In genomic region chr15:94443025-94443424, GRCm38 (mm10) we compare ENCODE assay signal across 15 mouse cellular contexts. TPM values are rescaled to one million over a fixed set of nuclear protein-coding genes. Genes with fewer than 3 reads are reported as not detected.
A peak's percentile ranks its signal among the peaks of the same experiment; 100 is the strongest.
DNase-seq lines count a peak whose midpoint lies in the region; ATAC-seq and TF ChIP-seq lines count a peak whose summit lies in the region.
"Had no signal": no experiment of that assay in that cellular context is flagged by ENCODE, and none has a peak within 500 bp of the region (broad histone marks: within the 10 kb centered on the region; RNA-seq: fewer than 3 reads in every experiment).

No protein-coding gene starts in this region.

- no peaks in the 10 kb centered on the region for H3K27me3 ChIP-seq in kidney, embryonic 14.5 days (ENCODE audit: control insufficient read depth, insufficient read depth, low read length)
- no peaks in the 10 kb centered on the region for H3K27me3 ChIP-seq in forebrain, embryonic 15.5 days
- H3K27me3 ChIP-seq: heart, embryonic 15.5 days; limb, embryonic 15.5 days had no signal

- no peak for TF ChIP-seq POLR2A in brain, embryonic 14.5 days (IDR thresholded peaks at IDR 0.05; ENCODE audit: borderline replicate concordance, extremely low read depth, insufficient read depth, insufficient read length, poor library complexity, severe bottlenecking)

- 63% methylated on average over 2 of the region's 2 CpGs for WGBS in kidney, embryonic 14.5 days
- 24% methylated on average over 2 of the region's 2 CpGs for WGBS in forebrain, embryonic 15.5 days

- DNase-seq in kidney, postnatal 25 days: no peak
- DNase-seq in R1 (ENCODE audit: low read depth, low spot score) (peak; percentile 19), liver (no peak)
- peak; percentile 53 for DNase-seq in brain, embryonic 14.5 days (ENCODE audit: low read depth)
- DNase-seq in cerebellum, adult 11-12 months: no peak
- DNase-seq: cerebellum, postnatal 10 days; gastrocnemius, postnatal 10 days; heart, adult 18-20 months; kidney, postnatal 4 days; liver, postnatal 0 days; lung, postnatal 14 days had no signal

- no peak overlapping the region for H3K4me3 ChIP-seq in kidney, embryonic 14.5 days (ENCODE audit: low read length)
- no peak overlapping the region for H3K4me3 ChIP-seq in forebrain, embryonic 15.5 days
- H3K4me3 ChIP-seq: heart, embryonic 15.5 days; limb, embryonic 15.5 days had no signal

- H3K4me2 ChIP-seq in kidney, embryonic 14.5 days (replicated peaks; ENCODE audit: low read depth, low read length): no peak overlapping the region
- H3K4me2 ChIP-seq in forebrain, embryonic 15.5 days (replicated peaks): no peak overlapping the region
- H3K4me2 ChIP-seq: heart, embryonic 15.5 days; limb, embryonic 15.5 days had no signal

- no peak overlapping the region for H3K9ac ChIP-seq in kidney, embryonic 14.5 days (ENCODE audit: low read depth, low read length)
- H3K9ac ChIP-seq in forebrain, embryonic 15.5 days (replicated peaks): no peak overlapping the region
- H3K9ac ChIP-seq: heart, embryonic 15.5 days; limb, embryonic 15.5 days; liver, postnatal 0 days had no signal

- peak; percentile 32; the same call in 1 of the 2 replicates for ATAC-seq in kidney, embryonic 14.5 days (ENCODE audit: low FRiP score, low TSS enrichment)
- 0 out of 2 replicates have a peak, but pooled peaks have one; percentile 41 for ATAC-seq in forebrain, embryonic 15.5 days (replicated peaks)
- ATAC-seq: liver, postnatal 0 days had no signal

- peaks cover 8% of the 10 kb centered on the region; the same call in 1 of the 2 replicates for H3K4me1 ChIP-seq in kidney, embryonic 14.5 days (ENCODE audit: control insufficient read depth, insufficient read depth, low read length)
- peaks cover 17% of the 10 kb centered on the region; the same call in 1 of the 2 replicates for H3K4me1 ChIP-seq in forebrain, embryonic 15.5 days

- TF ChIP-seq CTCF in brain, embryonic 14.5 days (IDR thresholded peaks at IDR 0.05; ENCODE audit: borderline replicate concordance, extremely low read depth, insufficient read depth, insufficient read length): no peak

- no peak overlapping the region for H3K27ac ChIP-seq in kidney, embryonic 14.5 days (ENCODE audit: low read depth, low read length)
- no peak overlapping the region for H3K27ac ChIP-seq in forebrain, embryonic 15.5 days (replicated peaks)
- H3K27ac ChIP-seq: heart, embryonic 15.5 days had no signal

- H3K36me3 ChIP-seq in kidney, embryonic 14.5 days (ENCODE audit: control insufficient read depth, insufficient read depth, low read length): no peaks in the 10 kb centered on the region
- no peaks in the 10 kb centered on the region for H3K36me3 ChIP-seq in forebrain, embryonic 15.5 days
- H3K36me3 ChIP-seq: heart, embryonic 15.5 days; limb, embryonic 15.5 days had no signal

- H3K9me3 ChIP-seq in kidney, embryonic 14.5 days (ENCODE audit: control insufficient read depth, low read length): no peaks in the 10 kb centered on the region
- no peaks in the 10 kb centered on the region for H3K9me3 ChIP-seq in forebrain, embryonic 15.5 days
- H3K9me3 ChIP-seq: heart, embryonic 15.5 days; limb, embryonic 15.5 days had no signal

RNA-seq across cellular contexts. Expression of gene Adamts20, which starts 22.2 kb away (rescaled TPM):
- 3.5 and 4.0 TPM in 2 replicates for polyA plus RNA-seq in kidney, embryonic 14.5 days (2014; fragmentation: Nextera tagmentation; extraction: Ambion mirVana)
- 4.6 and 5.0 TPM in 2 replicates for polyA plus RNA-seq in brain, embryonic 14.5 days (2012; rRNA removed)
- polyA plus RNA-seq in forebrain, embryonic 15.5 days (2015; fragmentation: Nextera tagmentation; extraction: Ambion mirVana): 2.5 and 3.5 TPM in 2 replicates
- polyA plus RNA-seq: liver, postnatal 0 days had no signal

Comparison
In these comparisons a context has a peak if more than half of its experiments do, and no peak if none do; other contexts are left out.
1. DNase-seq: peak in R1 (single experiment) and brain, embryonic 14.5 days (single experiment); none in kidney, postnatal 25 days (0 of 2), liver (single experiment) and cerebellum, adult 11-12 months (single experiment).